Mouse (Mus musculus): ENCODE measurements around the gene Rspo4. TPM values are rescaled to one million over a fixed set of nuclear protein-coding genes. Genes with fewer than 3 reads are reported as not detected.

The Rspo4 gene
- total RNA-seq, 1 experiment = 0.18 TPM

DNA sequence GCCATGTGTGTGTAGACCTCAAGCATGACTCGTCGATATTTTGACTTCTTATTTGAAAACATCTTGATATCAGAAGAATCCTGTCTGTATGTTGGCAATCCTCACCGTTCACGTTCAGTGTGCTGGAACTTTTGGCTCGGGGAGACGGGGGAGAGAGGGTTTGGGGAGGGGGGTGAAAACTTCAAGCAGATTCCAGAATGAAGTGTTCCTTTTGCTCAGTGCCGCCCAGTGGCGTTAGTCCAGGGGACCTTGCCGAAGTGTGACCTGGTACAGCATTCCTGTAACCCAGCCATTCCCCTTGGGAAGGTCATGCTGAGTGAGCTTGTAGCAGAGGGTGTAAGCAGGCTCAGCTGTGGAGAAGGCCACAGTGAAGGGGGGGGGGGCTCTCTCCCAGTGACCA is 76.4 kb downstream of the Rspo4 start:
- Histone ChIP-seq H3K27ac (ENCODE audit: insufficient read depth, low read depth, low read length, poor library complexity, severe bottlenecking) (no peak overlapping the region), H3K4me1 (ENCODE audit: control insufficient read depth in 2 of 2, insufficient read depth in 2 of 2, low read length in 2 of 2, poor library complexity in 1 of 2) (no peaks in the 10 kb centered on the region), H3K4me3 (ENCODE audit: insufficient read depth in 1 of 2, low read depth in 1 of 2, low read length in 2 of 2, poor library complexity in 1 of 2, severe bottlenecking in 1 of 2) (no peak overlapping the region), H3K9ac (ENCODE audit: insufficient read depth, low read depth, low read length, poor library complexity, severe bottlenecking) (no peak overlapping the region), H3K36me3 (ENCODE audit: control insufficient read depth, insufficient read depth, low read length, poor library complexity, severe bottlenecking) (no peaks in the 10 kb centered on the region), H3K9me3 (ENCODE audit: control insufficient read depth, insufficient read depth, low read depth, low read length) (no peaks in the 10 kb centered on the region)
- in situ Hi-C loops (cut with MboI; ENCODE audit: low sequenced_read_pairs in 2 of 2, unreplicated experiment in 2 of 2) = no loop called here
- no peak for DNase-seq (ENCODE audit: low read depth, low spot score)
- no peak for TF ChIP-seq MAFK (IDR thresholded peaks at IDR 0.05; ENCODE audit: insufficient read depth, low read depth, low read length)
- TF ChIP-seq HCFC1 (IDR thresholded peaks at IDR 0.05; ENCODE audit: borderline replicate concordance, insufficient read depth, low read length) = no peak
- no peak for TF ChIP-seq ZNF384 (IDR thresholded peaks at IDR 0.05; ENCODE audit: low read depth, low read length)
- no peak for TF ChIP-seq ZC3H11A (IDR thresholded peaks at IDR 0.05; ENCODE audit: borderline replicate concordance, low read depth, low read length)
- no peak for TF ChIP-seq CHD2 (IDR thresholded peaks at IDR 0.05; ENCODE audit: low read depth, low read length)

DNA sequence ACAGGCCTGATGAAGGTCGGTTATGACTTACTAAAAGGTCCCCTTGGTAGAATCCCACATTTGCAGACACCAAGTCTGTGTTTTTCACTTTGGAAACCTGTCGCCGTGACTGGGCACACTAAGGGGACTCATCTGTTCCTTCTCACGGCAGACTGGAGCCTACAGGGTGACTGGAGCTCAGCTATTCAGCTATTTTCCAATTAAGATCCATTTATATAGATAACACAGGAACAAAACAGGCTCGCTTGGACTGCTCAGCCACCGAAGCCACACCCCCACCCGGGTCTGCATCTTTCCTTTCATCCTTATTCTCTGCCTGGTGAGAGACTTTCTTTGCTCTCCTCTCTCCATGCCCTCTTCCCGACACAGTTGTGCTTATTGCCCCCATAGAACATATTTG is 78.3 kb downstream of the Rspo4 start:
- in situ Hi-C loops (cut with MboI; ENCODE audit: low sequenced_read_pairs in 2 of 2, unreplicated experiment in 2 of 2) = no loop called here
- Histone ChIP-seq H3K4me1 (ENCODE audit: control insufficient read depth in 2 of 2, insufficient read depth in 2 of 2, low read length in 2 of 2, poor library complexity in 1 of 2) (no peaks in the 10 kb centered on the region), H3K36me3 (ENCODE audit: control insufficient read depth, insufficient read depth, low read length, poor library complexity, severe bottlenecking) (no peaks in the 10 kb centered on the region), H3K4me3 (ENCODE audit: insufficient read depth in 1 of 2, low read depth in 1 of 2, low read length in 2 of 2, poor library complexity in 1 of 2, severe bottlenecking in 1 of 2) (no peak overlapping the region), H3K9me3 (ENCODE audit: control insufficient read depth, insufficient read depth, low read depth, low read length) (no peaks in the 10 kb centered on the region), H3K27ac (ENCODE audit: insufficient read depth, low read depth, low read length, poor library complexity, severe bottlenecking) (no peak overlapping the region), H3K9ac (ENCODE audit: insufficient read depth, low read depth, low read length, poor library complexity, severe bottlenecking) (no peak overlapping the region)
- no peak for TF ChIP-seq HCFC1 (IDR thresholded peaks at IDR 0.05; ENCODE audit: borderline replicate concordance, insufficient read depth, low read length)
- no peak for TF ChIP-seq ZNF384 (IDR thresholded peaks at IDR 0.05; ENCODE audit: low read depth, low read length)
- no peak for TF ChIP-seq CHD2 (IDR thresholded peaks at IDR 0.05; ENCODE audit: low read depth, low read length)
- no peak for TF ChIP-seq ZC3H11A (IDR thresholded peaks at IDR 0.05; ENCODE audit: borderline replicate concordance, low read depth, low read length)
- no peak for TF ChIP-seq MAFK (IDR thresholded peaks at IDR 0.05; ENCODE audit: insufficient read depth, low read depth, low read length)
- no peak for DNase-seq (ENCODE audit: low read depth, low spot score)

DNA sequence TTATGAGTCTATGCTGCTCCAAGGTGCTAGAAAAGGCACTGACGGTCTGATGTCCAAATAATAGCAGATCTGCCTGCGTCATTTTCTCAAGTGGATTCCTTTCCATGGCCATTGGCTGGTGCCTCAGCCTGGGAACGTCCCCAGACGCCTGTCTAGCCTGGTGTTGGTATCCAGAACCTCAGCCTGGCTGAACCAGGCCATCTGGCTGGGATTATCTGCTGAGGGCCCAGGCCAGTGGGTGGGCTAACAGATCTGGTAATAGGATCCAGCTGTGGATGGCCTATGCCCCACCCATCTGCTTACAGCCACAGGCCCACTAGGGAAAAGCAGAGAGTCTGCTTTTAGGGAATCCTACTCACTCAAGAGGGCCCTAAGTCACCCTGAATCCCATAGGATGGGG is 78.9 kb downstream of the Rspo4 start:
- no peak for DNase-seq (ENCODE audit: low read depth, low spot score)
- no peak overlapping the region for H3K4me3 ChIP-seq (ENCODE audit: insufficient read depth in 1 of 2, low read depth in 1 of 2, low read length in 2 of 2, poor library complexity in 1 of 2, severe bottlenecking in 1 of 2)
- H3K9ac ChIP-seq (ENCODE audit: insufficient read depth, low read depth, low read length, poor library complexity, severe bottlenecking) = no peak overlapping the region
- in situ Hi-C loops (cut with MboI; ENCODE audit: low sequenced_read_pairs in 2 of 2, unreplicated experiment in 2 of 2) = no loop called here
- no peak for TF ChIP-seq CHD2 (IDR thresholded peaks at IDR 0.05; ENCODE audit: low read depth, low read length)
- H3K4me1 ChIP-seq (ENCODE audit: control insufficient read depth in 2 of 2, insufficient read depth in 2 of 2, low read length in 2 of 2, poor library complexity in 1 of 2) = no peaks in the 10 kb centered on the region
- H3K36me3 ChIP-seq (ENCODE audit: control insufficient read depth, insufficient read depth, low read length, poor library complexity, severe bottlenecking) = no peaks in the 10 kb centered on the region
- H3K27ac ChIP-seq (ENCODE audit: insufficient read depth, low read depth, low read length, poor library complexity, severe bottlenecking) = no peak overlapping the region
- H3K9me3 ChIP-seq (ENCODE audit: control insufficient read depth, insufficient read depth, low read depth, low read length) = no peaks in the 10 kb centered on the region

Other genes starting within 250 kb of the Rspo4 start
- gene Snph, start 210.3 kb upstream of the Rspo4 start, total RNA-seq (2012; rRNA removed) = 0.18 and 0.37 TPM in 2 replicates
- gene Rad21l, start 174.4 kb upstream of the Rspo4 start, total RNA-seq (2012; rRNA removed) = 0.13 TPM in 1 of 2 replicates, not detected in the other
- gene Tmem74b, start 140.9 kb upstream of the Rspo4 start, total RNA-seq (2012; rRNA removed) = 0.40 and 0.85 TPM in 2 replicates
- 15.4 and 21.7 TPM in 2 replicates for gene Psmf1, start 98.7 kb upstream of the Rspo4 start, total RNA-seq (2012; rRNA removed)
- 0.26 and 0.98 TPM in 2 replicates for gene Angpt4, start 68.3 kb downstream of the Rspo4 start, total RNA-seq (2012; rRNA removed)
- 5.8 and 6.3 TPM in 2 replicates for gene Fam110a, start 137.3 kb downstream of the Rspo4 start, total RNA-seq (2012; rRNA removed)
- gene Slc52a3, start 153.6 kb downstream of the Rspo4 start, total RNA-seq (2012; rRNA removed) = 4.4 and 7.3 TPM in 2 replicates
- 0.04 and 0.37 TPM in 2 replicates for gene Scrt2, start 238.6 kb downstream of the Rspo4 start, total RNA-seq (2012; rRNA removed)